ENCODE assay signal across 13 mouse cellular contexts in genomic region chr7:99570680-99571079, GRCm38 (mm10). TPM values are rescaled to one million over a fixed set of nuclear protein-coding genes. Genes with fewer than 3 reads are reported as not detected.
DNase-seq lines count a peak whose midpoint lies in the region; ATAC-seq lines count a peak whose summit lies in the region.
"Had no signal": no experiment of that assay in that cellular context is flagged by ENCODE, and none has a peak within 500 bp of the region (broad histone marks: within the 10 kb centered on the region; RNA-seq: fewer than 3 reads in every experiment).

No protein-coding gene starts in this region.

- peak overlapping the region; percentile 46 for H3K4me2 ChIP-seq in heart, embryonic 11.5 days
- H3K4me2 ChIP-seq in embryonic facial prominence, embryonic 13.5 days = 0 out of 2 replicates have a peak overlapping the region, but pooled peaks have one; percentile 7
- H3K4me2 ChIP-seq in liver, embryonic 12.5 days = no peak overlapping the region; the same call in 1 of the 2 replicates
- H3K4me2 ChIP-seq: embryonic facial prominence, embryonic 12.5 days; midbrain, embryonic 12.5 days had no signal

- WGBS in heart, embryonic 11.5 days (ENCODE audit: insufficient replicate concordance) = 47% methylated on average over 5 of the region's 5 CpGs
- 55% methylated on average over 5 of the region's 5 CpGs for WGBS in embryonic facial prominence, embryonic 13.5 days
- 58% methylated on average over 5 of the region's 5 CpGs for WGBS in liver, embryonic 12.5 days (ENCODE audit: insufficient replicate concordance)

- DNase-seq in heart, postnatal 25 days (ENCODE audit: low spot score) = no peak
- DNase-seq in kidney, postnatal 4 days = peak; percentile 39 to 60
- no peak for DNase-seq in kidney, adult 18-20 months
- no peak for DNase-seq in adrenal gland, adult (ENCODE audit: inconsistent age in 2 of 2, low spot score in 1 of 2)
- DNase-seq in cerebellum, adult 9-11 months = no peak
- DNase-seq: adrenal gland, postnatal 25 days; cerebellum, adult 18-20 months; kidney, adult 8-10 months had no signal

- no peaks in the 10 kb centered on the region for H3K36me3 ChIP-seq in heart, embryonic 11.5 days (ENCODE audit: control insufficient read depth, insufficient read depth, low read length)
- no peaks in the 10 kb centered on the region for H3K36me3 ChIP-seq in embryonic facial prominence, embryonic 13.5 days
- H3K36me3 ChIP-seq in liver, embryonic 12.5 days = peaks cover 24% of the 10 kb centered on the region
- H3K36me3 ChIP-seq: embryonic facial prominence, embryonic 12.5 days; midbrain, embryonic 12.5 days had no signal

- H3K9ac ChIP-seq in heart, embryonic 11.5 days (ENCODE audit: low read depth, low read length) = peak overlapping the region; percentile 40; the same call in 1 of the 2 replicates
- H3K9ac ChIP-seq in embryonic facial prominence, embryonic 13.5 days = peak overlapping the region; percentile 27; the same call in 1 of the 2 replicates
- H3K9ac ChIP-seq in liver, embryonic 12.5 days = 0 out of 2 replicates have a peak overlapping the region, but pooled peaks have one; percentile 9
- H3K9ac ChIP-seq: embryonic facial prominence, embryonic 12.5 days; midbrain, embryonic 12.5 days had no signal

- no peaks in the 10 kb centered on the region for H3K27me3 ChIP-seq in heart, embryonic 11.5 days (ENCODE audit: control insufficient read depth, insufficient read depth, low read length)
- no peaks in the 10 kb centered on the region for H3K27me3 ChIP-seq in embryonic facial prominence, embryonic 13.5 days
- no peaks in the 10 kb centered on the region for H3K27me3 ChIP-seq in liver, embryonic 12.5 days (replicated peaks)
- H3K27me3 ChIP-seq: embryonic facial prominence, embryonic 12.5 days; midbrain, embryonic 12.5 days had no signal

- no peak for ATAC-seq in heart, embryonic 11.5 days (replicated peaks; ENCODE audit: insufficient number of reproducible peaks, low FRiP score, low TSS enrichment)
- no peak for ATAC-seq in embryonic facial prominence, embryonic 13.5 days (ENCODE audit: insufficient number of reproducible peaks, insufficient read depth, low FRiP score, low TSS enrichment, low read depth)
- no peak for ATAC-seq in liver, embryonic 12.5 days

- peak overlapping the region; percentile 2 for H3K4me3 ChIP-seq in heart, embryonic 11.5 days (ENCODE audit: low read depth, low read length)
- no peak overlapping the region for H3K4me3 ChIP-seq in embryonic facial prominence, embryonic 13.5 days
- 0 out of 2 replicates have a peak overlapping the region, but pooled peaks have one; percentile 4 for H3K4me3 ChIP-seq in liver, embryonic 12.5 days
- H3K4me3 ChIP-seq: embryonic facial prominence, embryonic 12.5 days; midbrain, embryonic 12.5 days had no signal

- H3K4me1 ChIP-seq in heart, embryonic 11.5 days (ENCODE audit: control insufficient read depth, insufficient read depth, low read length) = peaks cover 22% of the 10 kb centered on the region
- H3K4me1 ChIP-seq in embryonic facial prominence, embryonic 13.5 days = peaks cover 34% of the 10 kb centered on the region
- peaks cover 26% of the 10 kb centered on the region for H3K4me1 ChIP-seq in liver, embryonic 12.5 days

- H3K9me3 ChIP-seq in heart, embryonic 11.5 days (replicated peaks; ENCODE audit: control insufficient read depth, low read length) = no peaks in the 10 kb centered on the region
- no peaks in the 10 kb centered on the region for H3K9me3 ChIP-seq in embryonic facial prominence, embryonic 13.5 days
- no peaks in the 10 kb centered on the region for H3K9me3 ChIP-seq in liver, embryonic 12.5 days (replicated peaks)
- H3K9me3 ChIP-seq: embryonic facial prominence, embryonic 12.5 days; midbrain, embryonic 12.5 days had no signal

- peak overlapping the region; percentile 18 for H3K27ac ChIP-seq in heart, embryonic 11.5 days (ENCODE audit: low read depth, low read length)
- H3K27ac ChIP-seq in embryonic facial prominence, embryonic 13.5 days = no peak overlapping the region
- peak overlapping the region; percentile 52; the same call in 1 of the 2 replicates for H3K27ac ChIP-seq in liver, embryonic 12.5 days
- H3K27ac ChIP-seq: embryonic facial prominence, embryonic 12.5 days; midbrain, embryonic 12.5 days had no signal

- intact Hi-C loops in heart, postnatal 25 days (cut with DNase I) = no loop called here

RNA-seq across cellular contexts. Expression of gene Arrb1, which starts 35.4 kb away (rescaled TPM):
- 4.9 and 5.3 TPM in 2 replicates for polyA plus RNA-seq in heart, embryonic 11.5 days (2014; fragmentation: Nextera tagmentation; extraction: Ambion mirVana)
- total RNA-seq in heart, postnatal 25 days (2021) = 10 to 100 TPM; 17.2 to 26.4 TPM
- 6.3 and 9.7 TPM in 2 replicates for polyA plus RNA-seq in embryonic facial prominence, embryonic 13.5 days (2015; fragmentation: Nextera tagmentation; extraction: Ambion mirVana)
- polyA plus RNA-seq in liver, embryonic 12.5 days (2016; fragmentation: Nextera tagmentation; extraction: Ambion mirVana) = 134 and 136 TPM in 2 replicates

RNA-seq across cellular contexts. Expression of gene Tpbgl, which starts 56.2 kb away (rescaled TPM):
- polyA plus RNA-seq in heart, embryonic 11.5 days (2014; fragmentation: Nextera tagmentation; extraction: Ambion mirVana) = 1.4 and 1.5 TPM in 2 replicates
- 1 to 10 TPM; 3.0 to 3.9 TPM for total RNA-seq in heart, postnatal 25 days (2021)
- polyA plus RNA-seq in embryonic facial prominence, embryonic 13.5 days (2015; fragmentation: Nextera tagmentation; extraction: Ambion mirVana) = 0.22 and 0.51 TPM in 2 replicates
- polyA plus RNA-seq in liver, embryonic 12.5 days (2016; fragmentation: Nextera tagmentation; extraction: Ambion mirVana) = 0.31 and 0.42 TPM in 2 replicates

Comparison
In these comparisons a context has a peak if more than half of its experiments do, and no peak if none do; other contexts are left out.
1. DNase-seq: peak in kidney, postnatal 4 days (2 of 2); none in heart, postnatal 25 days (single experiment), kidney, adult 18-20 months (single experiment), adrenal gland, adult (0 of 2) and cerebellum, adult 9-11 months (single experiment).
2. RNA of gene Arrb1, which starts 35.4 kb away (polyA plus RNA-seq): 134 to 136 TPM in liver, embryonic 12.5 days; 6.3 to 9.7 TPM in embryonic facial prominence, embryonic 13.5 days and 4.9 to 5.3 TPM in heart, embryonic 11.5 days; every median in the first group is over 10 times any median in the second.
3. Peak in every context shown above with its lines, with median percentiles within 50 percentile points of each other: H3K9ac ChIP-seq.